Mouse (Mus musculus): ENCODE results near the gene Cacna1e.

Gene Cacna1e

DNA sequence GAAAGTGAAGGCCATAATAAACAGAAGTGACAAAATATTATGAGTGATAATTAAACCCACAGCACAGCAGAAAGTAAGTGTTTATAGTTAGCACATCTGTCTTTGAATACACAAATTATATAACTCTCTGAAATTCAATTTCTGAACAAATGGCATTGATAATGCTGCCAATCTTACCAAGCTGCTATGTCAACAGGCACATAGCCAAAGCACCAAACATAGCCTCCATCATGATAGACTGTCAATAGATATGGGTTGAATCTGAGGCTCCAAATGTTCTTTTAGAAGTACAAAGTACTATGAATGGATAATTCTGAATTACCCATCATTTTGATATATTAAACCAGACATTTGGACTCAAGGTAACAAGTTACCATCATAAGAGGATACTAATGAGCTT is 372.6 kb downstream of the Cacna1e start:
- no peak for DNase-seq (ENCODE audit: low spot score)

DNA sequence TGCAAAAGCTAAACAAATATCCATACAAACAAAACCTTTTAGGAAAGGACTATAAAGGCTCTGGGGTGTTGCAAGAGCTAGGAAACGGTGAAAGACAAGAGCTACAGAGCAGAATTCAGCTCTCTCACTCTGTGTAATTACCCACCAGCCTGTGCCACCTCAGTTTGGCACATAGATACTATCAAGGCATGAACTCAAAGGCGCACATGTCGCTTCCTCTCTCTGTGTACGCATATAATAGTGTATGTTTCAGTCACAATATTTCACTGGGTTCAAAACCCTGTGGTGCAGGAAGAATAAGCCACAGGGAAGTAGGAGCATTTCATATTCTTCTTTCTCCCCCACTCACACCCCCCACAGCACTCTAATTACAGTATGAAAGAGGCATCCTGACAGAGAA is 380.3 kb downstream of the Cacna1e start:
- no peak for DNase-seq (ENCODE audit: low spot score)

DNA sequence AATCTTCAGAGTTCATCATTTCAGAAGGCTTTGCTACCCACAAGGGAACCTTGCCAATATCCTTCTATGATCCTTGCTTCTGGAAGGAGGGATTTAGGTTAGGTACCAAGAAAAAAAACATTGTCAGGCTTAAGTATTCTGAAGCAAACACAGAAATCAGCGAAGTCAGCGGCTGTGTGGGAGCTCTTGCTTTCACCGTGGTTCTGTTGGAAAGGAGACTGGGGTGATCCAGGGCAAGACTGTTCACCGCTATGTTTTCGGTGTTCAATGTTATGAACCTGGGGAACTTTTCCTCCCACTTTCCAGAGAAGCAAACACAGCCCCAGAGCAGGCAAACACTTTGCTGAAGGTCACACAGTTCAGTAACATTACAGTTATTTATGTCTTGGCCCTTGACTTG is 383.4 kb downstream of the Cacna1e start:
- DNase-seq (ENCODE audit: low spot score): no peak

DNA sequence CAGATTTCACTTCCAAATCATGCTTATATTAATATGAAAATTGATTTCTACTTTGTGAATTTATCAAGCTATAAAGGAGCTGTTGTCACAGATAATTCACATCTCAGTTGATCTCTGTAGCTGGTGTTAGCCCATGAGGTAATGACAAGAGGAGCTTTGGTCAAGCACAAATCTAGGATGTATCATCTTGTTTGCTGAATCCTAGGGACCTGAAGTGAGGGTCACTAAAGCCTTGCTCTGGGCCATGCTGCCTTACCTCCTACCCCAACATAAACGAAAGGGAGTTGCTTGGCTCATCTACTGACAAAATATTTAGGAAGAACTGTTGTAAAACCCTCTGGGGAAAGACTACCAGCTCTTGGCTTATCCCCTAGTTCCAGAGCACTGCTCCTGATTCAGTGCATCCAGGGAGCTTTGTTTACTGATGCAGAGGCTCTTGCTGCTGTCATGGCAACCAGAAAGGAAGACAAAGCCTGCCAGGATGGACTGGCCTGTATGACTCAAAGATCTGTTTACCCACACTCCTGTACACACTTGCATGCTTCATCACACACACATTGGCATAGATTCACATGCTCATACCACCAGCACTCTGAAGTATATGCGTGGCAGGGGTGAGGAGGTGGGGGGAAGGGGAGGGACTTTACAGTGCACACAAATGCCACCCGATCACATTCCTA is 384.0 kb downstream of the Cacna1e start:
- no peak for DNase-seq (ENCODE audit: low spot score)

DNA sequence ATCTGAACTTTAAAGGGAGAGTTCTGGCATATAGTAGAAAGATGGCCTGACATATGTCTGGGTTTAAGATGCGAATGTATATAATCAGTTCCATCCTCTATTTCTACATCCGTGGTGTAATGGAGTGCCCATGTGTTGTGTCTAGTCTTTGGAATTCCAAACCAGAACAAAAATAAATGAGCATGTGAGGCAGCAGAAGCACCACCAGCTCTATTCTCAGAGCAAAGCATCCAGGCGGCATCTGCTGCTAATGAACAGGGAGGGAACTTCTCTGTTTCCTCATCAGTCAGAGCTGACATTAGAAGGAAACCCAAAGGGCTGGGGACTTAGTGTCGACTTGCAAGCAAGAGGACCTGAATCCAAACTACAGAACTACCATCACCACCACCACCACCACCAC is 385.5 kb downstream of the Cacna1e start:
- no peak for DNase-seq (ENCODE audit: low spot score)

DNA sequence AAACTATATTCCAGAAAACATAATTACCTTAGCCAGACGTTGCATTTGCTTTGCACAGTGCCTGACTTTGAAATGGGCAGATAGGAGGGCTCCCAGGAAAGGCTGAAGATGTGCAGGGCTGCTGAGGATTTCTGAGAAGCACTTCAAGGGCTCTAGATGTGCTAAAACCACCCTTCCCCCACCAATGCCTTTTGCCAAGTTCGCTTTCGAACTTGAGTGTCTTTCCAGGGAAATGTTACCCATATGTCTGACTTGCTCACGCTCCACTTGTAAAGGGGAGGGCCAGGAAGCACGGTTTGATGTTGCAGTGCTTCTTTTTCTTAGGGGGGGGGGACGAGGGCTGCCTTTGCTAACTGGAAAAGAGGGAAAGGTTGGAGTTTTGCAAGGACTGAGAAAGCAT is 393.2 kb downstream of the Cacna1e start:
- DNase-seq (ENCODE audit: low spot score): no peak

DNA sequence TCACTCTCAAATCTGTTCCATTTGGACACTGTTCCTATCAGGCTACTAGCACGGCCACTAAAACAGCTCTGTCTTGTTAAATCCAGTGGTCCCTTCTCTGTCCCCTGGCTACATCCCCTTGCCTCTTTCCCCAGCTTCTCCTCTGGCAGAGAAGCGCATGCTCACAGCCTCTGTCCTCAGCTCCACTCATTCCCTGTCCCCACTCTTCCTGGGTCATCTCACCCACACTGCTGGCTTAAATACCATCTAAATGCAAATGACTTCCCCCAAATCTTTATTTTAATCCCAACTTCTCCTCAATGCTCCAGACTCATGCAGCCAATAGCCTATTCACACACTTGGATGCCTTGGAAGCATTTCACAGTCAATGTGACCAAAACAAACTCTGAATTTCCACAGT is 407.6 kb downstream of the Cacna1e start:
- no peak for DNase-seq (ENCODE audit: low spot score)

DNA sequence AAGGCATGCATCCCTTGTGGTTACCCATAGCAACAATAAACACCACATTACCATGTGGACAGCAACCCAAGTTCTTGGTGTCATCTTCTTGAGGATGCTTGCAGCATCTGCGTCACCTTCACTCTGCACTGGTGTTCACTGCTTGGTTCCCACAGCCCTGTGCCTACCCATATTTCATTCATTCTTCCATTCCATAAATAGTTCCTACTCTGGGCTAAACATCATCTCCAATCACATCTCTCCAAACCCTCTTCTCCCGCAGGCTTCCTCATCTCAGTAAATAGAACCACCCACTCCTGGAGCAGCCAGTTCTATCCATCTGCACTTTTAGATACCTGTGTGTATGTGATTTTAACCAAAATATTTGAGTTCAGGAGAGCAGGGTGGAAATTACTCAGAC is 408.6 kb downstream of the Cacna1e start:
- DNase-seq (ENCODE audit: low spot score): no peak

DNA sequence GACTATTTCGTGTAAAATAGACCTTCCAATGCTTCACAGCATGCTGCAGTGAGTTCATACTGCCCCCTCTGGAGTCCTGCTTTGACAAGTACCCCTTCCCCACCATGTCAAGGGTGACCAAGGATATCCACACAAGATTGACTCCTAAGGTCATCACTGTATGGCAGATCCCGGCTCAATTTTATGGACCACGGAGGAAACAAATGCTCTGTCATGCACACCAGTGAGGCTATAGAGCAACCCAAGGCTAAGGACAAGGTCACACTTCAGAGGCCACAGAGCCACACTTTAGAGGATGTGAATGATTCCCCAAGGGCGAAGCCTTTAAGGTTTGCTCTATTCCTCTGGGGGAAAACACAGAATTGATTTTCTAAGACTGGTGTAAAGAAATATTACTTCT is 410.1 kb downstream of the Cacna1e start:
- no peak for DNase-seq (ENCODE audit: low spot score)

DNA sequence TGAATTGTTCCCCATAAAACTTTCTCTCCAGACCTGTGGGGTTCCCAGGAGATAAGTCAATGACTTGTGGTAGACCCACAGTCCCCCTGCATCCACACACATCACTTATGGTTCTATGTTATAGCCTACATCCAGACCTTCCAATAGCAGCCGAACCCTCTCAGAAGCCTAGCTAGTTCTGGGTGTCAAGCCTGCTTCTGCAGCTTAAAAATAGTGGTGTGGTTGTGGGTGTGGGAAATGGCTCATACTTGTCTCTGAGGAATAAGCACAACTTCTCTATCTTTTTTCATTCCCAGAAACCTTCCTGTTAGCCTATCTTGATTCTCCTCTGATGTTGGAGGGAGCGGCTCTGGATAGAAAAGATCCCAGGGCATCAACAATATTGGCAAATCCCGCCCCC is 417.0 kb downstream of the Cacna1e start:
- DNase-seq (ENCODE audit: low spot score): no peak

DNA sequence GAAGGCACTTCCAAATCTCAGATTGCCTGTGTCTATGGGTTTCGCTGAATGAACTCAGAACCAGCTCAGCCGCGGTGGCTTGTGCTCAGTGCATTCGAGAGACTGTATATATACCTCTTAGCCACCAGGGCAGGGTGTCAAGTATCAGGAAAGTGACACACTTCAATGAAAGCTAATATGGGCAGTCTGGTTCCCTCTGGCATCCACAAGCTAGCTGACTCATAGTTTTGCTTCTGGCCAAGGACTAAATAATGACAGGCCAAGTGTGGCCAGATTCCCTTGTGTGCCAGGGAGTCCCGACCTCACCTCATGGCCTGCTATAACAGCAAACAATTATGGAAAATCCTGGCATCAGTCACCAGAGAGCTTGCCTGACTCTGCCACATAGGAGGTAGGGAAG is 422.8 kb downstream of the Cacna1e start:
- DNase-seq (ENCODE audit: low spot score): no peak

DNA sequence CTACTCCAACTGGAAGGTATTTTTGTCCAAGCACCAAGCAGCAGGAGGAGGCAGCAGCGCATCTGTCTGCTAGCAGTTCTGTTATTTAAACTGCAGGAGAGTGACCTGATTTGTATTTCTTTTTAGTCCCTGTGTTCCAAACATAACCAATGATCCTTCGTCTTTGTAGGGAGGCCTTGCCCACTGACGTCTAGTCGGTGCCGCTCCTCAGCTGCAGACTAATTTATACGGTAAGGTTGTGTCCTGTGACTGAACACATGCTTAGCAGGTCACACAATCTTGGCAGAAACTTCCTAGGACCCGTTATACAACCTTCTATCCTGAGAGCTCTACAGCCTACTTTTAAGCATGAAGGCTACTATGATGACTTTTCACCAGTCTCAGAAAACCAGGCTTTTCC is 424.2 kb downstream of the Cacna1e start:
- no peak for DNase-seq (ENCODE audit: low spot score)

DNA sequence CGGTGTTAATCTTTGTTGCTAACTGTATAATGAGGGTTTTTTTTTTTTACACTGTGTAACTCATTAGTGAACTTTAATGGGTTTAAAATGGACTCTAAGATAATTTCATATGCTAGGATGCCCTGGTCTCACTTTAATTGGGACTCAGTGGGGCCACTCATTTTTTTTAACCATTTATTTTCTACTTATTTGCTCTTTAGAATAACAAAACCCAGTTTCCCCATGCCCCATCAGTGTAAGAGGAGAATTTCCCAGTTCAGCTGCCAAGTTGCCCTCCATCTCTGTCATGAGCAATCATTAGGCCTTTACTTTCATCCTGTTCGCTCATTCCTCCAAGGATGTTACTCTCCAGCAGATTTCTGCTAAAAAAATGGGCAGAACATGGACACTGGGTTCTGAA is 425.7 kb downstream of the Cacna1e start:
- DNase-seq (ENCODE audit: low spot score): no peak

DNA sequence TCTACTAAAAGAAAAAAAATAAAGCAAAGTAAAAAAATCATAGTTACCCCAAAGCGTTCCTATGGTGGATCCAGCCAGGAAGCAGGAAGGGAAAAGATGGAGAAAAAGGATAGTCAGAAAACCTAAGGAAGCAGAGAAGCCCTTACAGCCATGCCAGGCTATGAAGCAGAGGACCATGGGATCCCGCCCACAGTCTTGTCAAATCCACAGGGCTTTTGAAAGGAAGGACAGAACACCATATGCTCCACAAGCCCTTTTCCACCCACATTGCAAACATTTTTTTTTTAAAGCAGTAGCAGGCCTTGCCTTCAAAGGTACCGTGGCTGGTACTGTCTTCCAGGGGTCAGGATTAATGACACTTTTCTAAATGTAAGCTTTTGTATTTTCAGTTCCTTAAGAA is 433.5 kb downstream of the Cacna1e start:
- DNase-seq (ENCODE audit: low spot score): no peak

DNA sequence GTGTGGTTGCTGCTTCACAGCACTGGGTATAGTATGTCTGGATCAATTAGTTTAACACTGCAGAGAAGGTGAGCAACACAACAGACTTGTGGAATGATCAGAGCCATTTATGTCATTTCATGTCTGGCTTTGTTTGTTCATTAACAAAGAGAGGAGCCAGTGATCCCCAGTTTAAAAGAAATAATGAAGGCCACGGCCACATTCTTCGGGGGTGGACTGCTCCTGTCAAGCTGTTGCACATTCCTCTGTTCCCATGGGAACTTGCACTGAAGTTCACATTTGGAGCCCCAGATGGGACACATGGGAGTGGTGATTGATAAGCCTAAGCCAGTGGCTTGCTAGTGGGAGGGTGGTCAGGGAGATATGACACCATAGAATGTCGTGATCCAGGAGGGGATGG is 437.8 kb downstream of the Cacna1e start:
- no peak for DNase-seq (ENCODE audit: low spot score)

DNA sequence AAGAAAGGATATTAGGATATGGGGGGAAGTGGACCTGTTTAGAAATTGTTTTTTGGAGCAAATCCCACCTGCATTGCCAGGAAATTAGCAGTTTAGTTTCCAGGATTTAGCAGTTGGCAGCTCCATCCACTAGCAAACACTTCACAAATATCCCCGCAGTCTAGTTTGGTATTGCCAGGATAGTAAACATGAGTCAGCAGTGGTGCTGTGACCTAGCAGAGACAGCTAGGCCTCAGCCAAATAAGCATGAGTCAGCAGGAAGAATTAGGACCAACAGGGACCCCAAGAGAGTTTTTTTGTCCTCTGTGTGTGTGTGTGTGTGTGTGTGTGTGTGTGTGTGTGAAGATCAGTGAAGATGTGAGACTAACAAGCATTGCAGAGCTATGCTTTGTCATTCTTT is 450.8 kb downstream of the Cacna1e start:
- DNase-seq (ENCODE audit: low spot score): no peak

DNA sequence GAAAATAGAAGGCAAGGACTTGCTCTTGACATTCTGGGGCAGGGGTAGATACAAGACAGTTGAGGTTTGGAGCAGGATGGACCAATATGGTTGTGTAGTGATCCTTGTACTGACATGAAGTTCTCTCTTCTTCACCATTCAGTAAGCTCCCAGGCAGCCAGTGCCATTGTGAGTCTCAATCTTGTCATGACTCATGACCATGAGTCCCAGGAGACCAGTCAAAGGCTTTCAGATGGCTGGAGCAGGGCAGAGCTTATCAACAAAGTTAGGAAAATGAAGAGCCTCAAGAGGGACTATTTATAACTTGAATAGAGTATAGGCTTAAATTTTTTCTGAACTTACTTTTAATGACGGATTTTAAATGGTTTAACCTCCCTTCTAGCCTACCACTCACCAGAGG is 451.2 kb downstream of the Cacna1e start:
- no peak for DNase-seq (ENCODE audit: low spot score)

DNA sequence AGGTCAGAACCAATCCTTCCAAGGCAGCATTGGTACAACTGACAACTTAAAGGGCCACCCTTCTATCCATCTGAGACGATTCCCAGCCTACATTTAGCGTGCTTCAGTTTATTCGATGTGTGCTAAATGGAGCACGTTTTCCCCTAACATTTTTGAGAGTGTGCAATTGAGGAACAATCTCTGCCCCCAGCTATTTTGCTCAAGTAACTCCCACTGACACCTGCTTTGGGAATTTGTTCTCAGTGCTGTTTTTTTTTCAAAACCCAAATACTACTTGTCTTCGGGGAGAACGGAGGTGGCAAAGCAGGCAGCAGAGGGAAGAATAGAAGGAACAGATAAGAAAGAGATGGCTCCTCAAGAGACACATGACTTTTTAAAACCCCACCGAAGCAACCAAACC is 456.0 kb downstream of the Cacna1e start:
- no peak for DNase-seq (ENCODE audit: low spot score)

DNA sequence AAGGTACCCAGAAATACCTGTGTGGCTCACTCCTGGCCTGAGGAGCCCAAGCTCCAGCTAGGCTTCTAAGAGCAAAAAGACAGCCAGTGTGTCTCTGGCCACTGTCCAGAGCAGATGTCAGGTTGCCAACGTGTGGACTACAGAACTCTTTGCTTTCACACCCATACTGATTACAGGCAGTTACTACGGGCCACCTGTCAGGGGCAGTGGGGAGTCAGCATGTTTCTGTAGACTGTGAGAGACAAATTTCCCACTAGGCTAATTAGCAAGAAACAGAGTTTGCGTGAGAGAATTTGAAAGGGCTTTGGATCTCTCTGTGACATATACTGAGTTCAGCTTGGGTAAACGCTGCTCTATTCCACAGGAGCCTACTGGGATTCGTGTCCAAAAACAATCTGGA is 466.0 kb downstream of the Cacna1e start:
- no peak for DNase-seq (ENCODE audit: low spot score)

DNA sequence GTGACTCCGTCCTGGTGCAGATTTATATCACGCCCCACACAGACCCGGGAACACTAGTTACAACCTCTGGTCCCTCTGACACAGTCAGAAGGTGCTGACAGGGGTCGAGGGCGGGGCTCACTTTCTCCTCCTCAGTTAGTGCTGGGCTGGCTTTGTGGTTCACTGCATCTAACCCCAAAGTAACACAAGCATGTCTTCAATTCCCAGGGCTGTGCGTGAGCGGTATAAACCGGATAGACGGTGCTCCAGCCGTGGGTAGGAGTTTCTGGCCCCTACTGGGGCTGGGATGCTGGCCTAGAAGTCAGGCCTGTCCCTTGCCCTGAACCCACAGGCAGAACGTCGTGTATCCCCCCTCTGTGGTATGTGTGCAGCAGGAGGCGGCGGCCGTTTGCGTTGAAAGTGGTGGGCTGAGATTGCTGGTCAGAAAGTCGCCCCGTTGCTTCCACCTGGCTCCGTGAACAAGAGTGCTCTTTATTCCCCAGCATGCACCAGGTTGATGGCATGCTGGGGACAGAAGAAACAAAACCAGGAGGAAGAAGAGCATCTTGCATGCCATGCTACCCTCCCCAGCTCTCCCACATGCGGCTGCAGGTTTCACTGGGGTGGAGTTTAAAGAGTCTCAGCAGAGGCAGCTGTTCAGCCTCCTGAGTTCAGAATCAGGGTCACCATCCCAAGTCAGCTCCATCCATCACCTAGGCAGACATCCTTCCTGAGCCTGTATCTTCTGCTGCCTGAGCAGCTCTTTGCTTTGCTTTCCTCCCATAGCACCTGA is 467.7 kb downstream of the Cacna1e start:
- no peak for DNase-seq (ENCODE audit: low spot score)

DNA sequence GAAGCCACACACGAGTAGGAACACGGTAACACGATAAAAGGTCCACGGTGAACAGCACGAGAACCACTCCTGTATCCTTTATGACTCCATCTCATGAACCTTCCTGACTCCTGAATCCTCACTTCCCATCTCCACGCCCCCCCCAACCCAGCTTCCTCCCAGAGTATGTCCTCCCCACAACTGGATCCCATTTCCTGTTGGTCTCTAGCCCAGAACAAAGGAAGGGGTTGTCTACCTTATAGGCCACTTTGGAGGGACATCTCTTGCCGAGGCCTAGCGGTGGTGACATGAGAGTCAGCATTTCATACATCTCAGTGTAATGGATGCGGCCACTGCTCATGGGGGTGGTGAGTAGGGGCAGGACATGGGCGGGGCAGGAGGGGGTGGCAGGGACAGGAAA is 468.5 kb downstream of the Cacna1e start:
- no peak for DNase-seq (ENCODE audit: low spot score)

DNA sequence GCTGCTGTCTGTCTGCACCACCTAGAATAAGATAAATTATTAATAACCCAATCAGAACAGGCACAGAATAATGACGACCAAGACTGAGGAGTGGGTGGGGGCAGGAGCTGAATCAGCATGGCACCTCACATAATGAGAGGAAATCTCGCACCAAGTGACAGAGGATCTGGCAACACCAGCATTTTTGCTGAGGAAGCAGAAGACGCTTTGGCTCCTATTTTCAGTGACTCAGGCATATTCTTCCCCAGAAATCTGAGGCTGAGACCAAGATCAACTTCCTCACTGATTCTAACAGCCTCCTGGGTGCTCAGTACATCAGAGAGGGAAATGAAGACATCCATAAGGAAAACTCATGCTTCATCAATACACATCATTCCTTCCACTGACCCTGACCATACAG is 471.2 kb downstream of the Cacna1e start:
- DNase-seq (ENCODE audit: low spot score): no peak

DNA sequence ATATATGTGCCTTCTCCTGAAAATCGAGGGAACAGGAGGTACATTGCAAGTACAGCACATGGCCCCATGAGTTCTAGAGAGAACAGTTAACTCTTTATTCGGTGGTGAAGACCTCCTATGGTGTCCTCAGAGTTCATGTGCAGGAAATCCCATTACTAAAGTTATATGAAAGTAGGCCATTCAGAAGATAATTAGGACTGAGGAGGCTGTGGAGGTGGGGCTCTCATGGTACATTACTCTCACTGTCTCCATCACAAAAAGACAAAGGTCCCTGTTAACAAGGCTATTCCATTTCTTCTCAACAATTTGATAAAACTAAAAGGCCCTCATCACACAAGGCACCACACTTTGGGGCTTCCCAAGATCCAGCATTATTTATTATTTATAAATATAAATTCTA is 475.2 kb downstream of the Cacna1e start:
- DNase-seq (ENCODE audit: low spot score): no peak

DNA sequence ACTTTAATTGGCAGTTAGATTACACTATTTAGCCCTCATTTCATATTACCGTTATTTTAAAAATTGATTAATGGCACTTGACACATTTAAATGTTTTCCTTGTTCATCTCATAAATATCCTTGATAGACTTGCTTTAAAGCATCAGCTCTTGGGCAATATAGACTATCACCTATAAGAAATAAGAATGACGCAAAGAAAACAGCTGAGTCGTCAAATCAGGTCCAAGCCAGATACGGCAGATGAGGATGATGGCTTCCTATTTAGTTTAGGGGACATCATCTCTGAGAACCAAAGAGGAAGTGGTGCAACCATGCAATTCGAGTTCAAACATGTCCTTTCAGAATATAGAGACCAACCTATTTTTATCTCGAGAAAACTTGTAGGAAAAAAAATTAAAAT is 492.3 kb downstream of the Cacna1e start:
- no peak for DNase-seq (ENCODE audit: low spot score)

Measured in ovary, postnatal 10 days (tissue).